Mouse (Mus musculus) liver, postnatal 0 days (tissue): ENCODE measurements around the gene Tfcp2. TPM values are rescaled to one million over a fixed set of nuclear protein-coding genes. Genes with fewer than 3 reads are reported as not detected.
"Not testable (repeated sequence)": the region's sequence is repeated elsewhere in the genome, so short reads cannot be mapped to it uniquely, and the experiment has no call there.

Experiments used
- ATAC-seq: fragments of 200-750 bp; cut with Nextera tagmentation; 2 replicates; pipeline ENCODE4 v1.8.0; 2017; ENCODE audit warnings: mild to moderate bottlenecking, moderate library complexity
- DNase-seq: peaks from one replicate; pipeline ENCODE4 v3.0.0-alpha.2; 2016
- H3K27ac ChIP-seq: fragments of 300-500 bp; sonication (generic); 2 replicates; pipeline ENCODE4 v1.5.1; 2014; ENCODE audit warnings: antibody characterized with exemption, moderate library complexity, mild to moderate bottlenecking, low read depth
- H3K27me3 ChIP-seq: fragments of 300-500 bp; sonication (generic); 2 replicates; pipeline ENCODE4 v1.6.1; 2014; ENCODE audit warnings: low read length, control low read depth, mixed read lengths; ENCODE audit not compliant: insufficient read depth
- H3K36me3 ChIP-seq: fragments of 300-500 bp; sonication (generic); replicated peaks from 2 replicates; pipeline ENCODE4 v1.6.1; 2014; ENCODE audit warnings: mild to moderate bottlenecking, control low read depth, low read length, moderate library complexity, mixed read lengths; ENCODE audit not compliant: insufficient read depth
- H3K4me1 ChIP-seq: fragments of 300-500 bp; sonication (generic); 2 replicates; pipeline ENCODE4 v1.6.1; 2014; ENCODE audit warnings: antibody characterized with exemption, mild to moderate bottlenecking, control low read depth; ENCODE audit not compliant: insufficient read depth
- H3K4me2 ChIP-seq: fragments of 300-500 bp; sonication (generic); 2 replicates; pipeline ENCODE4 v1.6.1; 2014; ENCODE audit warnings: low read depth, mild to moderate bottlenecking, low read length, moderate library complexity, mixed read lengths
- H3K4me3 ChIP-seq: fragments of 300-500 bp; sonication (generic); 2 replicates; pipeline ENCODE4 v1.5.1; 2014; ENCODE audit warnings: low read depth, low read length
- H3K9ac ChIP-seq: fragments of 300-500 bp; sonication (generic); replicated peaks from 2 replicates; pipeline ENCODE4 v1.6.1; 2014; ENCODE audit warnings: mild to moderate bottlenecking, moderate library complexity
- H3K9me3 ChIP-seq: fragments of 300-500 bp; sonication (generic); 2 replicates; pipeline ENCODE4 v1.6.1; 2016; ENCODE audit warnings: mild to moderate bottlenecking, control low read depth, low read length, mixed read lengths
- CTCF ChIP-seq: sonication (generic); IDR thresholded peaks from 2 replicates; pipeline ENCODE4 v1.5.1; 2016; ENCODE audit warnings: antibody characterized with exemption, low read depth
- EP300 ChIP-seq: IDR thresholded peaks from 2 replicates; pipeline ENCODE4 v1.6.1; 2016; ENCODE audit warnings: antibody characterized with exemption, low read depth, mild to moderate bottlenecking
- WGBS: fragments of 180-500 bp; shearing (Covaris S2); extraction: QIAGEN DNeasy Blood & Tissue Kit; methylation state at CpG from one replicate; pipeline ENCODE4 v1.1.7; 2014; ENCODE audit not compliant: insufficient replicate concordance; 5-methylcytosine and 5-hydroxymethylcytosine counted together
- polyA plus RNA-seq: library from polyadenylated mRNA; unstranded; fragments of >200 nt; fragmentation: Nextera tagmentation; extraction: Ambion mirVana; gene quantifications from 2 replicates; pipeline ENCODE4 v1.2.1, GENCODE M21; 2015

The Tfcp2 gene
- polyA plus RNA-seq, 1 experiment from 2014 or later = 4.0 TPM

DNA sequence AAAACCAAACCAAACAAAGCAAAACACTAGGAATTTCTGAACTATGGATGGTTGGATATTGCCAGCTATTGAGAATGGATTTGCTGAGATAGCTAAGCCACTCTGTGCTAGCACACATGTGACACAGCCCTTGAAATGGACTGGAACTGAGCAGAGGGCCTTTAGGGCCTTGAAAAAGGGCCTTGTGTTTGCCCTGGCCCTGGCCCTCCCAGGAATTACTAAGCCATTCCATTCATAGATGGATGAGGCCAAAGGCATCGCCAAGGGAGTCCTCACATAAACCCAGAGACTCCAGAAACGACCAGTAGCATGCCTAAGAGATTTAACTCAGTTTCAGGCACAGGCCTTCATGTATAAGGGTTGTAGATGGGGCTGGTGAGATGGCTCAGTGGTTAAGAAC, 14.7 kb upstream of the Tfcp2 start:
- no peaks in the 10 kb centered on the region for H3K9me3 ChIP-seq
- no peak overlapping the region for H3K27ac ChIP-seq
- no peak overlapping the region for H3K4me2 ChIP-seq
- no peaks in the 10 kb centered on the region for H3K36me3 ChIP-seq
- no peak overlapping the region for H3K4me3 ChIP-seq
- ATAC-seq (no peak), DNase-seq (no peak)
- WGBS = 71% methylated on average over 2 of the region's 2 CpGs
- no peaks in the 10 kb centered on the region for H3K27me3 ChIP-seq
- no peaks in the 10 kb centered on the region for H3K4me1 ChIP-seq
- no peak overlapping the region for H3K9ac ChIP-seq
- TF ChIP-seq CTCF = no peak
- TF ChIP-seq EP300 = no peak

DNA sequence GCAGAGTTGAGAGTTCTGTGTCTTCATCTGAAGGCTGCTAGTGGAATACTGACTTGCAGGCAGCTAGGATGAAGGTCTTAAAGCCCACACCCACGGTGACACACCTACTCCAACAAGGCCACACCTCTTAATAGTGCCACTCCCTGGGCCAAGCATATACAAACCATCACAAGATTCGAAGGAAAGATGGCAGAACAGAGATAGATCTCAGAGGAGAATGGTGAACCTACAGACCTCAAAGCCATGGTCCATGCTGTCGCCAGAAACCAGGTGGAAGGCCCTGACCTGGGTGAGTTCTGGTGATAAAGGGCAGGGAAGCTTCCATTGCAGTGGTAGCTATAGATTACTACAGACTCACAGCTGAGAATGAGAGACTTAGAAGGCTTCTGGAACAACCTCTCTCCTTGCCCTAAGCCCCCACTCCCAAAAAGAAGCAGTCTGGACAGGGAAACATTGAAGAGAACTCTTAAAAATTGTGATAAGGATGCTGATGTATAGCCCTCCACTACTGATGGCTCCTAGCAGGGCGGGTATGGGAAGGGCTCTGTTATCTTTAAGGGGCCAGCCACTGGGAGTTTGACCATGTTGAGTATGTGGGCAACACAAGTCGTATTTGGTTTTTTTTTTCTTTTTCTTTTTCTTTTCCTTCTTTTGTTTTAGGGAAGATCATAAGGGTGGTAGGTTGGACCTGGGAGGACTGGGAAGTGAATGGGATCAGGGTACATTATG, 6.1 kb upstream of the Tfcp2 start:
- H3K4me1 ChIP-seq = peaks cover 4% of the 10 kb centered on the region; the same call in 1 of the 2 replicates
- no peak for DNase-seq
- peak overlapping the region; percentile 36; the same call in 1 of the 2 replicates for H3K27ac ChIP-seq
- H3K4me3 ChIP-seq = peak overlapping the region; percentile 32
- no peaks in the 10 kb centered on the region for H3K36me3 ChIP-seq
- peak; percentile 86 for ATAC-seq
- 54% methylated on average over 5 of the region's 5 CpGs for WGBS
- no peaks in the 10 kb centered on the region for H3K9me3 ChIP-seq
- no peaks in the 10 kb centered on the region for H3K27me3 ChIP-seq
- TF ChIP-seq CTCF (no peak), EP300 (peak; percentile 17; the same call in 1 of the 2 replicates)
- H3K4me2 ChIP-seq = peak overlapping the region; percentile 53
- H3K9ac ChIP-seq = no peak overlapping the region

DNA sequence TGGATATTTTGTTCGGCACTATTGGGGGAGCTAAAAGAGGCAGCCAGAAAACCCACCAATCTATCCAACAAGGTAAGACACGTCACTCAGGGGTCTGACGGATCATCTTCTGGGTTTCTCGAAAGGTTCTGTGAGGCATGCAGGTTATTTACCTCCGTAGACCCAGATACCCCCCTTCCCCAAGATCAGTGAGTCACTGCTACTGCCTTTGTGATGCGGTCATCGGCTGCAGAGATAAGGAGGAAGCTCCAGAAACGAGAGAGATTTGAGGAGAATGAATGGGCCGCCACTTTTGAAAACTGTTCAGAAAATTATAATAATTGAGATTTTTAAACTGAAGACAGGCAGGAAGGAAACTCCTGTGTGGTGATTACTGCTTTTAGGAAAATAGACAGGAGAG, 4.6 kb upstream of the Tfcp2 start:
- no peak for ATAC-seq
- H3K9me3 ChIP-seq = no peaks in the 10 kb centered on the region
- H3K4me3 ChIP-seq = 0 out of 2 replicates have a peak overlapping the region, but pooled peaks have one; percentile 32
- H3K27me3 ChIP-seq = no peaks in the 10 kb centered on the region
- H3K4me2 ChIP-seq = peak overlapping the region; percentile 53; the same call in 1 of the 2 replicates
- TF ChIP-seq EP300 (no peak), CTCF (no peak)
- H3K27ac ChIP-seq = no peak overlapping the region
- H3K36me3 ChIP-seq = no peaks in the 10 kb centered on the region
- 75% methylated on average over 9 of the region's 9 CpGs for WGBS
- peaks cover 4% of the 10 kb centered on the region; the same call in 1 of the 2 replicates for H3K4me1 ChIP-seq
- no peak overlapping the region for H3K9ac ChIP-seq
- DNase-seq = no peak

DNA sequence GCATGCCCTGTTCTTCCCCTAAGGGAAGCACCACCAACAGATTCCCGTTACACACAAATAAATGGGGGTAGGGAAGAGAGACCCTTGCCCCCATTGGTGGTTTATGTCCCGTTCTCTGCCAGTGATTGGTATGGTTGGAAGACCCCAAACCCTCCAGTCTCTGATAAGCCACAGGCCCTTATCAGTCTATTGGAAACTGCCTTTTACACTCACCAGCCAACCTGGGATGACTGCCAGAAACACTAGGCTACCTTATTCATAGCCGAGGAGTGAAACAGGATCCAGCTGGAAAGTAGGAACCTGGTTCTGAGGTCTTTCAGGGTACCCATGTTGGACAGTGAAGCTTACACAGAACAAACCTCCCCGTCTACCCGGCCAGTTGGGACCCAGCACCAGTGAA, 4.2 kb upstream of the Tfcp2 start:
- H3K27ac ChIP-seq = no peak overlapping the region
- DNase-seq (no peak), ATAC-seq (no peak)
- TF ChIP-seq EP300 (no peak), CTCF (no peak)
- 67% methylated on average over 5 of the region's 5 CpGs for WGBS
- H3K9ac ChIP-seq = no peak overlapping the region
- H3K36me3 ChIP-seq = no peaks in the 10 kb centered on the region
- H3K4me3 ChIP-seq = no peak overlapping the region
- H3K9me3 ChIP-seq = no peaks in the 10 kb centered on the region
- no peaks in the 10 kb centered on the region for H3K27me3 ChIP-seq
- no peak overlapping the region; the same call in 1 of the 2 replicates for H3K4me2 ChIP-seq
- peaks cover 7% of the 10 kb centered on the region; the same call in 1 of the 2 replicates for H3K4me1 ChIP-seq

DNA sequence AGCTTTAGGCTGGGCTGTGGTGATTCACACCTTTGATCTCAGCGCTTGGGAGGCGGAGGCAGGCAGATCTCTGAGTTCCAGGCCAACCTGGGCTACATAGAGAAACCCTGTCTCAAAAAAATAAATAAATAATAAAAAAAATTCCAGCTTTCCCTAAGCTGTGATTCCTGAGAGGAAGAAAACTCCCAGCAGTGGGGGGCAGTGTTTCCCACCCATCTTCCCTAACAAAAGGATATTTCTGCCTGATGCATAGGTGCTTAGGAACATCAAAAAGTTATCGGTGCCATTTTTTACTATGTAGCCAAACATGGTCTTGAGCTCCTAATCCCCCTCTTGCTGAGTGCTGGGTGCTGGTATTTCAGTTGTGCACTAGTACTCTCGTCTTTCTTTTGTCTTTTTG, 1.5 kb downstream of the Tfcp2 start:
- no peak for DNase-seq
- Histone ChIP-seq H3K4me3 (no peak overlapping the region), H3K4me1 (0 out of 2 replicates have a peak, but pooled peaks cover 7% of the 10 kb centered on the region), H3K27me3 (no peaks in the 10 kb centered on the region), H3K4me2 (no peak overlapping the region), H3K9ac (no peak overlapping the region), H3K27ac (no peak overlapping the region), H3K36me3 (no peaks in the 10 kb centered on the region), H3K9me3 (no peaks in the 10 kb centered on the region)
- TF ChIP-seq CTCF = no peak
- no peak for TF ChIP-seq EP300
- WGBS = 90% methylated on average over 4 of the region's 4 CpGs
- no peak for ATAC-seq

DNA sequence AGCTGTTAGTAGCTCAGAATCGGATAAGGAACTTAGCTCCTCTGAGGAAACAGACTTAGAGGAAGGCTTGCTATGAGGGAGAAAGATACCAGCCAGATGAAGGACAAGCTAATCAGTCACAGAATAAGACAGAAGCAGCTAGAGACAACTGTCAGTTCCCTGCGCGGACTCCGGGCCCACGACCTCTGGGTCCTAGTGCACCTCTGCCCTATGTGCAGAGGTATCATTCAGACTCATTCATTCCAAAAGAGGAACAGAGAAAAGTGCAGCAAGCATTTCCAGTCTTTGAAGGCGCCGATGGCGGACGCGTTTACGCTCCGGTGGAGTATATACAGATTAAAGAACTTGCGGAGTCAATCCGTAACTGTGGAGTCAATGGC, 8.2 kb downstream of the Tfcp2 start:
- H3K9me3 ChIP-seq, H3K36me3 ChIP-seq, H3K27ac ChIP-seq, H3K4me1 ChIP-seq, H3K4me3 ChIP-seq, ATAC-seq, H3K27me3 ChIP-seq, H3K4me2 ChIP-seq, DNase-seq, H3K9ac ChIP-seq: not testable (repeated sequence)
- WGBS = 94% methylated on average over 14 of the region's 14 CpGs

DNA sequence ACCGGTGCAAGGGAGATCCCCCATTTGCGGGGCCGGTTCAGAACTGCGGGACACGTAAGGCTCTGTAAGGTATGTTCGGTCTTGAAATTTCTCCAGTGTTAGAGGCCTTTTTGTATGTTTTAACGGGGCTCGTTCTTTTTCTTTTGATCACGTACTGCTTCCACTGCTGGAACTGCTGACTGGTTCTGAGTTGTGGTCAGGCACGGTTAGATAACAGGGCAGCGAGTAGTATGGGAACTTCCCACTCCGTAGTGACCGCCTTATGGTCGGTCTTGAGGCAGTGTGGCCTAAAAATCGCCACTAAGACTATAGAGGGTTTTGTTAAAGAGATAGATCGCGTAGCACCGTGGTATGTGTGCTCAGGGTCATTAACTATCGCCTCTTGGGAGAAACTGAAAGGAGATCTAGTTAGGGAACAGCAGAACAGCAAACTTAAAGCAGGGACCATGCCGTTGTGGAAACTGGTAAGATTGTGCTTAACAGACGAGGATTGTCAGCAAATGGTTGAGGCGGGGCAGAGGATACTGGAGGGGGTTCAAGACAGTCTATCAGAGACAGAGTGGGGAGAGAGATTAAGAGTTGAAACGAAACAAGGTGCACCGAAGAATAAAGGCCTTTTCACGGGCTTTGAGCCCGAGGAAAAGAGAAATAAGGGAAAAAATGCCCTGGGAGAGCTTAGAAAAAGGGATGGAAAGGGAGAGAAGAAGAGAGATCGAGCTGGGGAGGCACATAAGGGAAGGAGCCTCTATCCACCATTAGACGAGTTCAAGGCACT, 8.7 kb downstream of the Tfcp2 start:
- not testable (repeated sequence) for H3K36me3 ChIP-seq, H3K27me3 ChIP-seq, H3K9ac ChIP-seq, H3K27ac ChIP-seq, ATAC-seq, H3K9me3 ChIP-seq, DNase-seq, H3K4me2 ChIP-seq, H3K4me3 ChIP-seq, H3K4me1 ChIP-seq
- WGBS = 85% methylated on average over 25 of the region's 28 CpGs
